Mouse (Mus musculus): ENCODE results near the gene Pcolce. TPM values are rescaled to one million over a fixed set of nuclear protein-coding genes. Genes with fewer than 3 reads are reported as not detected.
A peak's percentile ranks its signal among the peaks of the same experiment; 100 is the strongest.

Pcolce gene
- polyA plus RNA-seq, 1 experiment from 2014 or later = 49.2 TPM

- H3K27me3 ChIP-seq (replicated peaks; ENCODE audit: control insufficient read depth, insufficient read depth, low read length) = no peaks in the 10 kb centered on the region
- H3K4me2 ChIP-seq = no peak overlapping the region
- no peak overlapping the region for H3K27ac ChIP-seq (ENCODE audit: low read depth, low read length)
- H3K9me3 ChIP-seq (ENCODE audit: control insufficient read depth, low read length) = no peaks in the 10 kb centered on the region
- no peak overlapping the region for H3K4me3 ChIP-seq (ENCODE audit: low read depth, low read length)
- ATAC-seq (replicated peaks; ENCODE audit: low FRiP score) (no peak), DNase-seq (ENCODE audit: low spot score) (no peak)
- H3K9ac ChIP-seq (ENCODE audit: low read depth, low read length) = no peak overlapping the region
- peaks cover 24% of the 10 kb centered on the region for H3K36me3 ChIP-seq (ENCODE audit: control insufficient read depth, insufficient read depth, low read length)
- peaks cover 24% of the 10 kb centered on the region for H3K4me1 ChIP-seq (replicated peaks; ENCODE audit: control insufficient read depth, insufficient read depth, low read length)
- WGBS = 86% methylated on average over 12 of the region's 12 CpGs
Observed at GRCm38 (mm10) chr5:137633397-137634084, 20.0 kb upstream of the Pcolce start.

- 27% methylated on average over 4 of the region's 4 CpGs for WGBS
- ATAC-seq (replicated peaks; ENCODE audit: low FRiP score) = no peak
- Histone ChIP-seq H3K9me3 (ENCODE audit: control insufficient read depth, low read length) (no peaks in the 10 kb centered on the region), H3K36me3 (ENCODE audit: control insufficient read depth, insufficient read depth, low read length) (peaks cover 7% of the 10 kb centered on the region; the same call in 1 of the 2 replicates), H3K9ac (ENCODE audit: low read depth, low read length) (peak overlapping the region; percentile 57; the same call in 1 of the 2 replicates), H3K4me1 (replicated peaks; ENCODE audit: control insufficient read depth, insufficient read depth, low read length) (peaks cover 24% of the 10 kb centered on the region), H3K27ac (ENCODE audit: low read depth, low read length) (peak overlapping the region; percentile 98), H3K4me3 (ENCODE audit: low read depth, low read length) (peak overlapping the region; percentile 81), H3K27me3 (replicated peaks; ENCODE audit: control insufficient read depth, insufficient read depth, low read length) (no peaks in the 10 kb centered on the region), H3K4me2 (peak overlapping the region; percentile 96)
- no peak for DNase-seq (ENCODE audit: low spot score)
Observed at GRCm38 (mm10) chr5:137631591-137631990, 18.0 kb upstream of the Pcolce start.

- Histone ChIP-seq H3K4me1 (replicated peaks; ENCODE audit: control insufficient read depth, insufficient read depth, low read length) (peaks cover 24% of the 10 kb centered on the region), H3K9me3 (ENCODE audit: control insufficient read depth, low read length) (no peaks in the 10 kb centered on the region), H3K4me3 (ENCODE audit: low read depth, low read length) (peak overlapping the region; percentile 81), H3K27me3 (replicated peaks; ENCODE audit: control insufficient read depth, insufficient read depth, low read length) (no peaks in the 10 kb centered on the region), H3K36me3 (ENCODE audit: control insufficient read depth, insufficient read depth, low read length) (peaks cover 6% of the 10 kb centered on the region; the same call in 1 of the 2 replicates), H3K27ac (ENCODE audit: low read depth, low read length) (peak overlapping the region; percentile 98), H3K4me2 (peak overlapping the region; percentile 96), H3K9ac (ENCODE audit: low read depth, low read length) (peak overlapping the region; percentile 57)
- DNase-seq (ENCODE audit: low spot score) (no peak), ATAC-seq (replicated peaks; ENCODE audit: low FRiP score) (no peak)
- WGBS = 38% methylated on average over 9 of the region's 9 CpGs
Observed at GRCm38 (mm10) chr5:137631171-137631570, 17.6 kb upstream of the Pcolce start.

- peaks cover 6% of the 10 kb centered on the region; the same call in 1 of the 2 replicates for H3K36me3 ChIP-seq (ENCODE audit: control insufficient read depth, insufficient read depth, low read length)
- H3K27me3 ChIP-seq (replicated peaks; ENCODE audit: control insufficient read depth, insufficient read depth, low read length) = no peaks in the 10 kb centered on the region
- H3K4me2 ChIP-seq = peak overlapping the region; percentile 96
- no peaks in the 10 kb centered on the region for H3K9me3 ChIP-seq (ENCODE audit: control insufficient read depth, low read length)
- peak overlapping the region; percentile 81 for H3K4me3 ChIP-seq (ENCODE audit: low read depth, low read length)
- WGBS = 24% methylated on average over 3 of the region's 3 CpGs
- H3K27ac ChIP-seq (ENCODE audit: low read depth, low read length) = peak overlapping the region; percentile 98
- DNase-seq (ENCODE audit: low spot score) (no peak), ATAC-seq (replicated peaks; ENCODE audit: low FRiP score) (no peak)
- peak overlapping the region; percentile 57 for H3K9ac ChIP-seq (ENCODE audit: low read depth, low read length)
- peaks cover 24% of the 10 kb centered on the region for H3K4me1 ChIP-seq (replicated peaks; ENCODE audit: control insufficient read depth, insufficient read depth, low read length)
Observed at GRCm38 (mm10) chr5:137630602-137631001, 17.0 kb upstream of the Pcolce start.

GRCm38 (mm10) chr5:137629906-137630545 is 16.4 kb upstream of the Pcolce start:
- H3K27ac ChIP-seq (ENCODE audit: low read depth, low read length) = peak overlapping the region; percentile 98
- H3K36me3 ChIP-seq (ENCODE audit: control insufficient read depth, insufficient read depth, low read length) = peaks cover 6% of the 10 kb centered on the region; the same call in 1 of the 2 replicates
- DNase-seq (ENCODE audit: low spot score) = no peak
- no peaks in the 10 kb centered on the region for H3K27me3 ChIP-seq (replicated peaks; ENCODE audit: control insufficient read depth, insufficient read depth, low read length)
- H3K9me3 ChIP-seq (ENCODE audit: control insufficient read depth, low read length) = no peaks in the 10 kb centered on the region
- WGBS = 15% methylated on average over 6 of the region's 6 CpGs
- peak overlapping the region; percentile 96 for H3K4me2 ChIP-seq
- H3K9ac ChIP-seq (ENCODE audit: low read depth, low read length) = peak overlapping the region; percentile 86
- ATAC-seq (replicated peaks; ENCODE audit: low FRiP score) = no peak
- peak overlapping the region; percentile 81 for H3K4me3 ChIP-seq (ENCODE audit: low read depth, low read length)
- peaks cover 24% of the 10 kb centered on the region for H3K4me1 ChIP-seq (replicated peaks; ENCODE audit: control insufficient read depth, insufficient read depth, low read length)

- Histone ChIP-seq H3K27me3 (replicated peaks; ENCODE audit: control insufficient read depth, insufficient read depth, low read length) (no peaks in the 10 kb centered on the region), H3K9ac (ENCODE audit: low read depth, low read length) (peak overlapping the region; percentile 86), H3K36me3 (ENCODE audit: control insufficient read depth, insufficient read depth, low read length) (peaks cover 6% of the 10 kb centered on the region; the same call in 1 of the 2 replicates), H3K9me3 (ENCODE audit: control insufficient read depth, low read length) (no peaks in the 10 kb centered on the region), H3K27ac (ENCODE audit: low read depth, low read length) (peak overlapping the region; percentile 98), H3K4me1 (replicated peaks; ENCODE audit: control insufficient read depth, insufficient read depth, low read length) (peaks cover 30% of the 10 kb centered on the region), H3K4me2 (peak overlapping the region; percentile 96), H3K4me3 (ENCODE audit: low read depth, low read length) (peak overlapping the region; percentile 81)
- DNase-seq (ENCODE audit: low spot score) (no peak), ATAC-seq (replicated peaks; ENCODE audit: low FRiP score) (peak; percentile 39)
- WGBS = 0% methylated on average over 23 of the region's 23 CpGs
Observed at GRCm38 (mm10) chr5:137629306-137629721, 15.7 kb upstream of the Pcolce start.

GRCm38 (mm10) chr5:137628498-137629305 is 15.1 kb upstream of the Pcolce start, which contains the start of the genes Fbxo24, Lrch4 and Gm20605:
TSS of gene Fbxo24 (minus strand) at chr5:137629002.
TSS of gene Lrch4 (plus strand) at chr5:137629121.
TSS of gene Gm20605 (plus strand) at chr5:137629175.
- Histone ChIP-seq H3K27ac (ENCODE audit: low read depth, low read length) (peak within 1 kb of the TSS; percentile 98), H3K9me3 (ENCODE audit: control insufficient read depth, low read length) (no peaks in the 10 kb centered on the region), H3K27me3 (replicated peaks; ENCODE audit: control insufficient read depth, insufficient read depth, low read length) (no peaks in the 10 kb centered on the region), H3K4me1 (replicated peaks; ENCODE audit: control insufficient read depth, insufficient read depth, low read length) (peaks cover 30% of the 10 kb centered on the region), H3K4me3 (ENCODE audit: low read depth, low read length) (peak within 1 kb of the TSS; percentile 81), H3K4me2 (peak within 1 kb of the TSS; percentile 96), H3K9ac (ENCODE audit: low read depth, low read length) (peak within 1 kb of the TSS; percentile 86), H3K36me3 (ENCODE audit: control insufficient read depth, insufficient read depth, low read length) (peaks cover under 1% of the 10 kb centered on the region; the same call in 1 of the 2 replicates)
- ATAC-seq (replicated peaks; ENCODE audit: low FRiP score) (peak; percentile 95), DNase-seq (ENCODE audit: low spot score) (peak; percentile 97)
- WGBS = under 1% methylated on average over 46 of the region's 46 CpGs

- no peak for DNase-seq (ENCODE audit: low spot score)
- Histone ChIP-seq H3K4me2 (peak overlapping the region; percentile 72), H3K9me3 (ENCODE audit: control insufficient read depth, low read length) (no peaks in the 10 kb centered on the region), H3K9ac (ENCODE audit: low read depth, low read length) (peak overlapping the region; percentile 80), H3K27ac (ENCODE audit: low read depth, low read length) (peak overlapping the region; percentile 57), H3K4me3 (ENCODE audit: low read depth, low read length) (peak overlapping the region; percentile 55), H3K27me3 (replicated peaks; ENCODE audit: control insufficient read depth, insufficient read depth, low read length) (no peaks in the 10 kb centered on the region), H3K36me3 (ENCODE audit: control insufficient read depth, insufficient read depth, low read length) (no peaks in the 10 kb centered on the region), H3K4me1 (replicated peaks; ENCODE audit: control insufficient read depth, insufficient read depth, low read length) (peaks cover 30% of the 10 kb centered on the region)
- WGBS = 3% methylated on average over 9 of the region's 9 CpGs
- ATAC-seq (replicated peaks; ENCODE audit: low FRiP score) = no peak
Observed at GRCm38 (mm10) chr5:137627991-137628390, 14.4 kb upstream of the Pcolce start.

Measured in liver, embryonic 11.5 days (tissue).